Mouse (Mus musculus) erythroblast, adult 5-6 weeks (primary cell): ENCODE data around the gene Oprm1. TPM values are rescaled to one million over a fixed set of nuclear protein-coding genes. Genes with fewer than 3 reads are reported as not detected.

Experiments
- ATAC-seq: replicated peaks from 2 replicates; pipeline ENCODE4 v1.8.0; 2016; ENCODE audit warnings: moderate number of reproducible peaks, mild to moderate bottlenecking, moderate TSS enrichment, inconsistent platforms; ENCODE audit not compliant: poor library complexity, low FRiP score, severe bottlenecking
- total RNA-seq, 2 experiments: library from RNA; stranded (forward) in 1 of 2; stranded (reverse) in 1 of 2; fragments of 150-400 nt in 1 of 2; fragments of 200-764, 138-1000 nt in 1 of 2; gene quantifications; 2 replicates each; pipeline versions ENCODE4 v1.2.3 to v1.2.4; 2015 to 2017; ENCODE audit warnings: low replicate concordance in 2 of 2

Oprm1 gene
- total RNA-seq, 2 experiments from 2014 or later, result not detected

GRCm38 (mm10) chr10:7020551-7020950 lies 262.2 kb downstream of the Oprm1 start:
- ATAC-seq, result no peak

GRCm38 (mm10) chr10:7025028-7025427 lies 266.7 kb downstream of the Oprm1 start:
- no peak for ATAC-seq

GRCm38 (mm10) chr10:7033459-7033858 lies 275.2 kb downstream of the Oprm1 start:
- no peak for ATAC-seq

GRCm38 (mm10) chr10:7035547-7035946 lies 277.2 kb downstream of the Oprm1 start:
- no peak for ATAC-seq

GRCm38 (mm10) chr10:7037194-7037593 lies 278.9 kb downstream of the Oprm1 start:
- ATAC-seq, result no peak

GRCm38 (mm10) chr10:7041032-7041431 lies 282.7 kb downstream of the Oprm1 start:
- ATAC-seq, result no peak

- no peak for ATAC-seq
These were observed 285.6 kb downstream of the Oprm1 start for GRCm38 (mm10) chr10:7043896-7044295.

GRCm38 (mm10) chr10:7047288-7047918 lies 289.1 kb downstream of the Oprm1 start:
- ATAC-seq, result no peak

GRCm38 (mm10) chr10:7047919-7048291 lies 289.6 kb downstream of the Oprm1 start:
- ATAC-seq, result no peak

- ATAC-seq, result no peak
These were observed 291.6 kb downstream of the Oprm1 start for GRCm38 (mm10) chr10:7049901-7050300.

GRCm38 (mm10) chr10:7052315-7053017 lies 294.2 kb downstream of the Oprm1 start, which contains the start of gene Ipcef1:
TSS of gene Ipcef1 (minus strand) at chr10:7052478.
- no peak for ATAC-seq

GRCm38 (mm10) chr10:7054560-7055205 lies 296.4 kb downstream of the Oprm1 start:
- no peak for ATAC-seq

- ATAC-seq, result no peak
These were observed 299.2 kb downstream of the Oprm1 start for GRCm38 (mm10) chr10:7057546-7057945.

GRCm38 (mm10) chr10:7060326-7060725 lies 302.0 kb downstream of the Oprm1 start:
- no peak for ATAC-seq

GRCm38 (mm10) chr10:7062993-7063392 lies 304.7 kb downstream of the Oprm1 start:
- no peak for ATAC-seq

- no peak for ATAC-seq
These were observed 305.6 kb downstream of the Oprm1 start for GRCm38 (mm10) chr10:7063752-7064457.

- ATAC-seq, result no peak
These were observed 310.3 kb downstream of the Oprm1 start for GRCm38 (mm10) chr10:7068608-7069007.

- ATAC-seq, result no peak
These were observed 310.8 kb downstream of the Oprm1 start for GRCm38 (mm10) chr10:7069090-7069489.

- ATAC-seq, result no peak
These were observed 312.0 kb downstream of the Oprm1 start for GRCm38 (mm10) chr10:7070100-7070835.

- no peak for ATAC-seq
These were observed 312.6 kb downstream of the Oprm1 start for GRCm38 (mm10) chr10:7070924-7071323.
